Mouse (Mus musculus) c-Kit-negative CD71-positive TER-119-positive erythroid progenitor cells, embryonic 14.5 days (primary cell): ENCODE data around the gene Plod2.

ENCODE experiments used
- DNase-seq: peaks from one replicate; pipeline ENCODE4 v3.0.0-alpha.2; 2013; ENCODE audit warnings: low read depth, low spot score

The Plod2 gene

DNA sequence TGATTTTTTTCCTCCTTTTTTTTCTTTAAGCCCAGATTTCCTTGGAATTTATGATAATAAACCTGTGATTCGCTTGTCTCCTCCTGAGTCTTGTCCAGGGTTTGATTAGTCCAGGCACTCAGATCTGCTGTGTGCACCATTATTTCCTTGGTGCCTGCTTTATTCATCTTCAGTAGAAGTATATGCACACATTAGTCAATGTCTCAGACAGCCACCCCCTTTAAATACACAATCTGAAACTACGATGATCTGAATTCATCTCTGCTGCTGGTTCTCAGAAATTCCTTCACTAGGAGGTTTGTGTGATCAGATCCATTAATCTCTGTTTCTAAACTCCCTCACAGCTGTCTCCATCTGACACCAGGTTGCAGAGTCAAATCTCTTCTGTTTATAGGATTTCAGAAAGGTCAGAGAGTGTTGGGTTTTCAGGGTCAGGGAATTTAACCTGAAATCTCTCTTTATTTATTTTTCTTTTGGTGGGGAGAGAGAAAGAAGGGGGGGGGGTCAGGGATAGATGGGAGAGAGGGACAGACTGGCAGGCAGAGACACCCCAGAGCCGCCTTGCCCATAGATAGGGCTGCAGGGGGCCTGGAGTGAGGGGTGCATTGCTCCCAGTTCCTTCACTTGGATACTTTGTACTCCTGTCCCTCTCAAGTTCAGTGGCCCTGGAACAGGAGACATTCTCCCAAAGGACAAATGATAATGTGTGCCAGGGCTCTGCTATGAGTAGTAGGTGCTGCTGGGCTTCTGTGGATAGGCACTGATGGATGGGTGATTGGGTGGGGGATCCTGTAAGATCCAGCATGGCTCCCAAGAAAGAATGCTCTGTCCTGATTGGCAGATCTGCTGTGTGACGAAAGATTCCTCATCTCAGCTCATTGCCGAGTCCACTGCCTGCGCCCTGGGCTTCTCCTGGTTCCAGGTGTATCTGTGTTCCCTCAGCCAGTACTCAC lies 13.3 kb downstream of the Plod2 start:
- DNase-seq = no peak

DNA sequence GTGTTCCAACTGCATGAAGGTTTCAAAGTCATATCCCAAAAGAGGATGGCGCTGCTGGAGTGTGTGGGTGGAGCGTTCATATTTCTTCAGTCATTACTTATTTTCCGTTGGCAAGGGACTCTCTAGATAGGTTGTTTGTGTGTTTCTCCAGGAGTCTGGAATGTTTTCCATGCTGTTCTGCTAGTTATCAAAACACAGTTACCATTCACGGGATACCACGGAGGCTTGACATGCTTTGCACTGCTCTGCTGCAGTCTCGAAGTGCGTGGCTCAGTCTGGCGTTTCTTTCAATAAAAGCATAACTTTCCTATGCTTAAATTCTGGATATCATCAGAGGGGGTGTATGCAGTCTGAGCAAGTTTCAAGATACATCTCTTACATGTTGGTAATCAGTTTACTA lies 17.7 kb downstream of the Plod2 start:
- DNase-seq = no peak

DNA sequence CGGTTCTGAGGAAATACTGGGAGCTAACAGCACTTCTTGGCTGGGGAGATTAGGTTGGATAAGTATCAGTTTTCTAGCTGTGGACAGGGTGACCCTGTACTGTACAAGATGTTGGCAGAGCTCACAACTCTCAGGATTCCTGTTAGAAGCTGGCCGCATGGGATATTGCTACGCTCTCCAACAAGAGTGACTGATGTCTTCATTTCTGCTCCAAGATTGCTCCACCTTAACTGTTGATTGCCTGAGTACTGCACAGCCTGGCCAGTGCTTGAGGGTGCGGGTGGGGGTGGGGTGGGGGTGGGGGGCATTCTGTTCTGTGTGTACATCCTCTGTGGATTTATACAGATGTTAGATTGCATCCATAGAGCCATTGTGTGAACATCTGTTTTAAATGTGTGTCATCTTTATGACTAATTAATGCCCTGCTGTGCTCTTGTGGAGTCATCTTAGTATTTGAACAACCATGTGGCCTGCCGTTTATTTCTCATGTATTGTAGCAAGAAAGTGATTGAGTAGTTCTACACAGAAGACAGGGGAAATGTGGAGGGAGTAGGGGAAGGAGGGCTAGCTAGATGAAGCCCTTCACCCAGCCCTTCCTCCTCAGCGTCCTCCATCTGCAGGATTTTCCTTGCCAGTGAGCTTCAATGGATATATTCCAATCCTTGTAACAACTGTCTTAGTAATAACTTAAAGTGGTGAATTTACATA lies 19.0 kb downstream of the Plod2 start:
- DNase-seq = no peak

DNA sequence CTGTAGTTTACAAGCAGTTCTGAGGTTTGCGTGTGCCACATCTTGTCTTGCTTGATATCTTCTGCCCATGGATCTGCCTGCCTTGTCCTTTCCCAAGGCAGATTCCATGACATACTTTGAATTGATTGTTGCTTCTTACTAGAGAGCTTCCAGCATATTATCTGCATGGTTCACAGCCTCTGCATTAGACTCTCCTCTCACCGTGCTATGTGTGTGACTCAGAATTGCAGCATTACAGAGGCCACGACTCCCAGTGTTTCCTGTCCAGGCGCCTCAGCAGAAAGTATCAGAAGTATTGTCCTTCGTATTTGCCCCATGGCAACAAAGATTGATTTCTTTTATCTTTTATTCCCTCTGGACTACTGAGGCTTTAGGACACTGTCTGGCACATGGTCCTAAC lies 20.4 kb downstream of the Plod2 start:
- DNase-seq = no peak

DNA sequence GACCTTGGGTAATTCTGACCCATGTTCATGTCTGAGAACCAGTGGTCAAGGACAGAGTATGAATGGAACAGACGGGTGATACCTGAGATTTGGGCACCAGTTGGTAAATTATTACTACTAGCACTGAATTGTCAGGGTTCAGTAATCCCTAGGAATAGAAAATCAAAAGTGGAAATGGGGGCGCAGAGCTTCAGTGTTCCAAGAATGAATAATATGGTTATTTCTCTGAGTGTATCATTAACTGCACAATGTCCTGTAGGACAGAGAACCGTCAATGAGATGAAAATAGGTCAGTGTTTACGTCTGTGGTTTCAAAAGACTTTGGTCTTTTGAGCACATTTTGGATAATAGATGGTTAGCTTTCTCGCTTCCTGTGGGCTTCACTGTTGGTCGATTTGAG lies 21.3 kb downstream of the Plod2 start:
- DNase-seq = no peak

DNA sequence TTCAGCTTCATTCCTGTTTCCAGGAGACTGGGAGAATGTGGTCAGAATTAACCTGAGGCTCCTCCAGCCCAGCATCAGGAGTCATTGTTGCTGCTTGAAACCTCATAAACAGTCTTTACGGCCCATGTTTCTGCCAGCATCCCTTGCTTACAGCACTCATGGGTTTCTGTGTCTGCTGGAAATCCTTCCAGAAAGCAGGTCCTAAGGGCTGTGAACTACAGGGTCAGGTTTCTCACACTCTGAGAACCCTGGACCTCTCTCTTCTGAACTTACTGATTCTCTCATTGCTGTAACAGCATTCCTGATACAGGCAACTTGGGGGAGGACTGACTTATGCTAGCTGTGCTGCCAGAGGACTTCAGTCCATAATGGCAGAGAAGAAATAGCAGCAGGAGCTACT lies 22.4 kb downstream of the Plod2 start:
- no peak for DNase-seq

DNA sequence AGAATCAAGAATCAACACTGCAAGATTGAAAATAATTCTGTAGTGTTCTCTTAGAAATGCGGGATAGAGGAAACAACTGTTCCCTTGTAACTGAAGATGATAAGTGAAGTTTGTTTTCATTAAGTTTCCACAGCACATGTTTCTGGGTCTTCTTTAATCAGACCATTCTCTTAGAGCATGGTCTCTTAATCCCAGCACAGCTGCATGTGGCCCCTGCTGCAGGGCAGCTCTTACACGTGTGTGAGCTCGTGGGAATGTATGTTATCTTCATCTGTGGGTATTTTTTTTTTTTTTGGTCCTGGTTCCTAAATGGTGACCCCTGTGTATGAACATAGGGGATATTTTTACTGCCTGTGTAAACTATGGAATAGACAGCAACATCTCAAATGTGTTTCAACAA lies 24.2 kb downstream of the Plod2 start:
- DNase-seq = no peak

DNA sequence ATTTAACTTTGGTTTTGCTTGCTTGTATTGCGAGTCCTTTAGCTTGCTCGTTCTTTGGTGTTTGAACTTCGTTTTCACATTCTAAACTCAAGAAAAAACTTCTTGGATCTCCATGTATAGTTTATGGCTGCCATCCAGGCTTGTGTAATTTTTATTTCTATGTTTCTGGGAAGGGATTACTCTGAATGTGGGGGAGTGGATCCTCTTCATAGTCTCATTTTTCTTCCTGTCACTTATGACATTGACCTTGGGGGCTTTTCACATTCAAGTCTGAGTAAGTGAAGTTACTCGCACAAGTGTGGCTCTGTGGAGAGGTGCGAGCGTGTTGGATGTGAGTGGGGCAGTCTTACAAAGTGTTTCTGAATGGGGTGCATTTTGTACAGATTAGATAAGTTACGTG lies 25.5 kb downstream of the Plod2 start:
- DNase-seq = no peak

DNA sequence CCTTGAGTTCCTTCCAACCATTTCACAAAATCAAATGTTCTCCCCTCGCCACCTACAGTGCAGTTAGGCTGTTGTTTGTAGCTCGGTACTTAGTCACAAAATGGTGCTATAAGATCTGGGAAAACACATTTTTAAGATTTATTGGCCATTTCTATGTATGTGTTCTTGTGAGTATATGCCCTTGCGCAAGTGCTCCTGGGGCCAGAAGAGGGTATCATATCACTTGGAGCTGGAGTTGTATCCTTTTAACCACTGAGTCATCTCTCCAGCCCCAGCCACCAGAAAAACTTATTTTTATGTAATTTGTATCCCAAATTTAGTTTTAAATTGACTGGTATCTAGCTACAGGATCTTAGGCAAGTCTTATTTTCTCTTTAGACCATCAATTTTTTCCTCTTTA lies 26.8 kb downstream of the Plod2 start:
- DNase-seq = no peak

DNA sequence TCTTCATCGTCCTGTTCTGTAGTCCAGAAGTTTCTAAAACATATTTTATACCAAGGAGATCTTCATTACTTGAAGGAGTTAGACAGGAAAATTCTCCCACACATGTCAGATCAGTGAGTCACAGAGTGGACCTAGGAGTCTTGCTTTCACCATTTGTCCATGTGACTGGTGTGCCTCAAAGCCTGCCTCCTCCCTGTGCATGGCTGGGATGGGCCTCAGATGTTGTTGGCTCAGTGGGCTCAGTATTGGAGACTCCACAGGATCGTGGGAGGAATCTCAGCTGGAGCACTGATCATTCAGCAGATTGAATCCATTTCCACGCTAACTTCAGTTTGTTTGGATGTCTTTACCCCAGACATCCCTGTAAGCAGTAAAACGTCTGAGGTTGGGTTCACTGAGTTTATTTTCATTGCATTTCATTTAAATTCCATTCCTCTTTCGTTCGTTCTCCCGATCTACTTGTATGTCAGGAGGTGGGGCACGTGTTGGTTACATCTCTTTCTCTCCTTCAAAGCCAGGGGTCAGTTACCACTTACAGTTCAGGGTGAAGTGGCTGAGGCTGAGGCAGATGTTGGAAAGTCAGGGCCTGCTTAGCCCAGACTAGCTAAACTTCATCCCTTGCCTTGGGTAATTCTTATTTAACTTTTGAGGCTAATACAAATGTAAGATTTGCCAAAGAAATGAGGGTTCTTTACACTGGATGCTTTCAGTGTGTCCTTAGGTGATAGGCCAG lies 30.5 kb downstream of the Plod2 start:
- no peak for DNase-seq

DNA sequence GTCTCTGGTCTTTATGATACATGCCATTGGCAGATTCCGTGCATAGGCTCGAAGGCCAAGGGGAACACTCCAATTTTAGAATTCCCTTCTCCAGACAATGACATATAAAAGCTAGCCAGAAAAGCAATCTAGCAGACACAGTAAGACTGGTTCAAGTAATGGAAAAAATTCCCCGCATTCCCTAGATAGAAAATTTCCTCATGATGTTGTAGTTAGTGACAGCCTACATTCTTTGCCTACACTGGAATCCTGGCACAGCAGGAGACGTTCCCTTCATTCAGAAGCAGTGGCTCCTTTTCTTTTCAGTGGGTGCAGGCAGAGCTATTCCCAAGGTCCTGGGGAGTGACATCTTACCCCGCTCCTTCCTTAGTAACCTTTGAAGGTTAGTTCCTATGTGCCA lies 41.9 kb downstream of the Plod2 start:
- no peak for DNase-seq

DNA sequence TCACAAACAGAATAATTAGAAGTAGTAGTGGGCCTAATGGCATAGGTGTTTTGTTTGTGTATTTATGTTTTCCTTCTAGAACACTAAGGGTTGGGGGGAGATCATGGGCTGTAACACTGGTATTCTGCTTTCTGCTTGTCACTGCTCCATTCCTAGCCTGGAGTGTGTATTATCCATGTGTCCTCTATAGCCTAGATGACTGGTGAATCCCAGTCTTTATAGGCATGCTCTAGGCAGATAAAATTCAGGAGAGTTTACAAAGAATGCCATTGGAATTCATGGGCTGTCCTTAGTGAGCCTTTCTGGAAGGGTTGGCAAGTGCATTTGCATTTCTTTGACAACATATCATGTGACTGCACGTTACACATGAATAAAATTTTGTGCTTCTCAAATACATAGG lies 44.0 kb downstream of the Plod2 start:
- DNase-seq = no peak

DNA sequence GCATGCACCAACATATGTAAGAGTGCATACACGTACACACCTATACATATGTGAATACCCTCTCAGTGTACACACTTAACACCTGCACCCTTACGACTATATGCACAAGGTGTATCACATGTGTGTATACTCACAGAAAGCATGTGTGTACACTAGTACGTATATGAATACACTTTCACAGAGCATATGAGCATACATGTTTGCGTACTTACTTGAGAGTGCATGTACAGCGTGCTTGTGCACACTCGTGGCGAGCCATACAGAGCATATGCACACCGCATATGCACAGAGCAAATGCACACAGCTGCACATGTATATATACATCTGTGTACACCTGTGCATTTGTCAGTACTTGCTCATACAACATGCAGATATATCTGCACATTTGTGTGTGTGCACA lies 45.4 kb downstream of the Plod2 start:
- DNase-seq = no peak

DNA sequence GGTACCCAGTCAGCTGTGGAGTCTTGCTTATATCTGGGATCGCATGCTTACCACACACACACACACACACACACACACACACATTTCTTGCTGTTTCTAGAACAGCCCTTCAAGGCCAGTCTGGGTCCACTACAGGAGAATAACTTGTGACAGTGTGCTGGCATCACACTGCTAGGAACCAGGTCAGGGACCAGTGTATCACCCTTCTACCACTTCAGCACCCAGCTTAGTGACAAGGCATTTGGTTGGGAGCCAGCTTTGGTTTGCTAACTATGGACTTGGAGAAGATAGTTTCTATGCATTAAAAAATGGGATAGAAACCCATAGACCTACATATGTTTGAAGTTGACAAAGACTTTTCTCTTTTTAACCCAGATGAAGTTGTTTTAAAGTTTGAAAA lies 46.2 kb downstream of the Plod2 start:
- DNase-seq = no peak

DNA sequence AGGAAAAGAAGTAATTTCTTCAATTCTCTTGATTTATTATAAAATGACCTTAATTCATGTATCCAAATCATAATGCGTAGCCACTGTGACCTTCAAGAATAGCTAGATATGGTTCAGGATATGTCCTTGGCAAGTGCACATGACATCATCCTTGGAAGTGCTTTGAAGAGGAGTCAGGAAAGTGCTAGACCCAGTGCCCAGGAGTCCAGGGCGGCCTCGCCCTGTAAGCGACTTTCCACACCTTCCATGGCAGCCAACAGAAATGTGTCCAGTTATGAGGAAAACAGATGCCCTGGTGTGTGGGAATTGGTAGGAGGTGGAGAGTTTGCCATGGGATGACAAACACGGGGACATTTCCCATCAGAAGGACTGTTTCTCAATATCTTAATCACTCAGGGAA lies 47.0 kb downstream of the Plod2 start:
- DNase-seq = no peak

DNA sequence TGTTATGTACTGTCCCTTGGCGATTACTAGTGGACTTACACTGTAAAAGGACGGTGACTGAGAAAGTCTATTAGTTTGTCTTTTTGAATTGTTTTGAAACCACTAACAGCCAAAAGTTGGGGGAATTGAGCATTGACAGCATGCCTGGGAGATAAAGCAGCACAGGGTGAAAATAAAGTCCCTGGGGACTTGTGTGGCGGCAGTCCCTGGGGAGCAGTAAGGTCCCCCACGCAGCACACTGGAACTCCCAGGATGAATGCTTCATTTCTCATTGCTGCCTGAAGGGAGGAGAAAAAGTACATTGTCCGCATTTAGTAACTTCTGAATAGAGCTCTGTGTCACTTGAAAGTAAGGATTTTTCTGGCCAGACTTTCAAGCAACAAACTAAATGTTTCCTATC lies 49.5 kb downstream of the Plod2 start:
- no peak for DNase-seq

DNA sequence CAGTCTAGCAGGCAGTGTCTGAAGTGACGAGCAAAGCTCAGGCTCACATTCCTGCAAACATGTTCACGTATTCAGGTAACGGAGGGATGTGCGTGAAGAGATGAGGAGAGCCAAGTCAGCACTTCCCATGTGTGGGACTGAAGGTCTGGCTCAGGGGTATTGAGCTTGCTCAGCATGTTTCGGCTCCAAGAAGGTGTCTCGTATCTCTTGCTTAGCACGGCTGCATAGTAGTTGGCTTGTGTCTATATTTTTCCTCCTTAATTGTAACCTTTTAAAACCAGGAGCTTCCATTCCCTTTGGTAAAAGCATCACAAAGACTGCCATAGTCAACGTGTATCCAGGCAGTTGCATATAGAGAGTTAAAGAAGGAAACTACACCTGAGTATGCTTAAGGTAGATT lies 50.7 kb downstream of the Plod2 start:
- DNase-seq = no peak

DNA sequence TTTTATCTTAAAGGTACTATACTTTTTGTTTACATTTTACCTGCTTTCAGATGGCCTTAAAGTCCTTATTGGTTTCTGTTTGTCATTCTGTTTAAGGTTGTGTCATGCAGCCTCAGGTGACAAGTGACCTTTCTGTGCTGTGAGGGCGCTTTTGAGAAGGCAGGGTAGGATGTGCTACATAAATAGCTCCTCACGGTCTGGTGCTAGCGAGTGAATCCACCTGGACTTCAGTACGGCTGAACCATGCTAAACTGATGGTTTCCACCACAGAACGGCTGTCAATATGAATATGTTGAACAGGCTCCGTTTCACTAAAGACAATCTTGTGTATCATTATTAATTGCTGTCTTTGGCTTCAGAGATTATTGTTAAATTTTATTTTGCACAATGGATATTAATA lies 52.5 kb downstream of the Plod2 start:
- no peak for DNase-seq

DNA sequence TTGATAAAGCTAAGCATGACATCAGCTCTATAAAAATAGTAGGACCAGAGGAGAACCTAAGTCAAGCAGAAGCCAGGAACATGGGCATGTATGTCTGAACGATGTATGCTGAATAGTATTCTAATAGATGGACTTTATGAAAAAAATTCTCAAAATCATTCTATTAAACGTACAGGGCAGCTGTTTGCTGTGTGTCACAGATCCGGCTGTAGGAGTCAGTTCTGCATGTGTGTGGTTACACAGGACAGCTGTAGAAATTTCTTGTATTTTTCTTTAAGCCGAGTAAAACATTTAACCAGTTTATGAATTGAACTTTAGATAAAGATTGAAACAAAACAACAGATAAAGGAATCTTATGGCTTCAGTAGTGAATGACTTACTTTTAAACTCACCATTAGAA lies 53.3 kb downstream of the Plod2 start:
- no peak for DNase-seq

DNA sequence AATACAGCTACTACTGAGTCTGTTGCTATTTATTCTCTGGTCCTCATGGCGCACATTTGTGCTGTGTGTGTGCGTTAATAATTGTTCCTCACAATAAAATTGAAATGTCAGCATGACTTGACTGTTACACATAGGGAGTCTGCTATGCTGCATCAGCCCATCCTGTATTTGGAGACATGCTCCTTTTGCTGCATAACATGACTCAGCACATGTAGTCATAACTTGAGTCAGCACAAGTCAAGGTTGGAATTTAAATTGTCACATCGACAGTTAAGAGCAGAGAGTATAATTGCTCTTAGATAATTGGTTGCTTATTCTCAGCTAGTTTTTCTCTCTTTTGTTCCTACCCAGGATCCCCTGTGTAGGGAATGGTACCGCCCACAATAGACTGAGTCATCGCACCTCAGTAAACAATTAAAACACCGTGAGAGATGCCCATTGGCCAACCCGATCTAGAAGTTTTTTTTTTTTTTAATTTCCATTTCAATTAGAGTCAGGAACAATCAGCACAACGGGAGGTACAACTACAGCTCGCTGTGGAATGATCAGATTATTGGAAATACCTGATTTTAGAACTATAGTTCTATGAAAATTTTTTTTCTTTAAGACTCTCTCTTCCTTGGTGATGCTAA lies 55.0 kb downstream of the Plod2 start:
- no peak for DNase-seq

DNA sequence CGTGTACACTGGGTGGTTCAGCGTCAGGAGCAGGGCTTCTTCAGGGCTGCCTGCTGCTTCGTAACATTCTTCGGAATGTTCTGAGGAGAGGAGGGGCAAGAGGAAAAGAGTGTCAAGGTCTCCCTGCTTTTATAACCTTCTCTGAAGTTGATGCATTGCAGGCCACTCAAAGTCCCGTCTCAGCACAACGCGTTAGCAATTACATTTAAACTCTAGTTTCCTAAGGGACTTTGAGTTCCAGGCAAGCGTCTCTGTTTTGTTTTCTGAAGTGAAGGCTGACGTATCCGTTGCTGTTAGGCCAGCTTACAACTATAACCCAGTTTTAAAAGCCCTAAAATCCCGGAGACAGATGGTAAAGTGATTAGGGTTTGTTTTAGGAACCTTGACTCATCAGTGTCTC lies 55.8 kb downstream of the Plod2 start:
- DNase-seq = no peak

DNA sequence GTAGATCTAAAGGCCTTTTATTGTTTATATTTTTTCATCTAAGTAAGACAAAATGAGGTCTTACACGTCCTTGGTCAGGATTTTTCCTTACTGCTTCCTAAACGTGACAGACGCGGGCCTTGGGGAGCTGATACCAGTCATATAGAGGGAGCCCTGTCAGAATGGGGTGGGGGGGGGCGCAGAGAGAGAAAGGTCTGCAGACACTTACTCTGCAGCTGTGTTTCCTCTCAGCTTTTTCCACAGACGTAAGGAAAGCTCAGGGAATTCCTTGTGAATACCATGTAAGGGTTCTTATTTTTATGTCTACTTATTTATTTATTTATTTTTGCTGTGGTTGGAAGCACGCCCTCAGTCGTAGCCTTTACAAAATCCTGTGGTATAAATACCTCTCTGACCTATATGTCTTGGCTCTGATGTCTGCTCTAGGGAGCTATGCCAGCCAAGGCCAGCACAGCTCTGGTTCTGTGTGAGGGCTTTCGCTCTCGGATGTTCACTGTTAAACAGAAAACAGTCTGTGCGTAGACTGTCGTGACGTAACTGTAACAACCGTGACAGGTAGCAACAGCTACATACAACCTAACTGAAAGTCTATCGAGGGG lies 58.0 kb downstream of the Plod2 start:
- no peak for DNase-seq
